Mouse (Mus musculus): Measurements from ENCODE around the gene Dpy19l3.

The Dpy19l3 gene

GRCm38 (mm10) chr7:35747397-35747964 lies 6.8 kb downstream of the Dpy19l3 start:
- DNase-seq, result no peak

GRCm38 (mm10) chr7:35746686-35747396 lies 7.4 kb downstream of the Dpy19l3 start:
- DNase-seq, result no peak

DNA sequence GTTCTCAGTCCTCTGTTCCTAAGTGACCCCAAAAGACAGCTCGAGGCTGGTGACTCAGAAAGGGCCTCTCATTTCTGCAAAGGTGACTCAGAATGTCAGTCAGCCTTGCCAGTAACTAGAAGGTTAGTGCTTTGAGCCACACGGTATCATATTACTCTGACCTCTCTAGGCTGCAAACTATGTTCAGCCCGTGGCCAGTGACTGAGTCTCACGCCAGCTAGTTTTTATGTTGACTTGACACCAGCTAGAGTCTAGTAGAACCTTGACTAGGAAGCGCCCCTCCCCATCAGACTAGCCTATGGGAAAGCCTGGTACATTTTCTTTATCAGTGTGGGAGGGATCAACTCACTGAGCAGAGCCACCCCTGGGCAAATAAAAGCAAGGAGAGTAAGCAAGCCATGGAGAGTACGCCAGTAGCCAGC lies 9.0 kb downstream of the Dpy19l3 start:
- no peak for DNase-seq

DNA sequence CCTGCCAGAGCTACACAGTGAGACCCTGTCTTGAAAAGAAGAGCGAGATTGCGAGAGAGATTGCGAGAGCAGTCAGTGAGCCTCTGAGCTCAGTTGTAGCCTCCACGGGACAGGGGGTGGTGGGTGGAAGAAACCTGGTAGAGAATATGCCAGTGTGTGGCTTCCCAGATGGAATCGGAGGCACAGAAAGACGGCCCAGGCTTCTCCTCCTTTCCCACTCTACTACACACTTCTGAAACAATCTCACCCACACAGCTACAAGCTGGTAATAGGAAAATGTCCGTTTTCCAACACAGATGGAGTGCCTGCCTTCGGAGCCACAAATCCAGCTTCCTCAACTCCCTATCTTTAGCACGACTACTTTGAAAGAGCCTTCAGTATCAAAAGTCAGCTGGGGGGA lies 9.5 kb downstream of the Dpy19l3 start:
- no peak for DNase-seq

- DNase-seq, result no peak
These were observed 11.9 kb downstream of the Dpy19l3 start for GRCm38 (mm10) chr7:35742310-35742709.

DNA sequence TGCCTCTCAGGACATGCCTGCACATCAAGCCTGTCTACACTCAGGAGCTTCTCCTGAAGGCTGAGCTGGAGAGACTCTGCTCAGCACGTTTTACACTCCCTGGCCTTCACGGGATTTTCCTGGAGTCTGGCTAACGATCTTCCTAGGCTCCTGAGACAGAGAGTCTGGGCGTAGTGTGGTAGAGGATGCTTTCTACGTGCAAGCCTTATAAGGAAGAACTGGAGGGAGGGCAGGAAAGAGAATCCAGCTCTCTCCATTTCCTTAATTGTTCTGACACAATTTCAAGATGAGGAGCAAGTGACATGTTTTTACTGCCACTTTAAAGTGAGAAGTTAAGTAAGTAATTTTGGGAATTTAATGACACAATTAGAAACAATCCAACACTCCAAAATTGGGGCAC lies 12.4 kb downstream of the Dpy19l3 start:
- DNase-seq, result no peak

GRCm38 (mm10) chr7:35740489-35741230 lies 13.6 kb downstream of the Dpy19l3 start:
- peak; percentile 19 to 48 for DNase-seq

DNA sequence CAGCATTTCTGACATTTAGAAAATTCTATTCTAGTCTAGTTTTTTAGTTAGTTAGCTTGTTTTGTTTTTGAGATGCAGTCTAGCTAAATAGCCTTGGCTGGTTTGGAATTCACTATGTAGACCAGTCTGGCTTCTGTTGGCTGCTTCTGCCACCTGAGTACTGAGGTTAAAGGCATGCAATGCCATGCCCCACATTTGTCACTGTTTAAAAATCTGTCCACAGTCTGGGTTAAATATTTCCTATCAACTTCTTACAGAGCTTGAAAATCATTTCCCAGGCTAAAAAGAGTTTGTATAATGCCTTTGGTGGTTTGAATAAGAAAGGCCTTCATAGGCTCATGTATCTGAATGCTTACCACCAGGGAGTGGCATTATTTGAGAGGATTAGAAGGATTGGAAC lies 15.4 kb downstream of the Dpy19l3 start:
- DNase-seq, result no peak

DNA sequence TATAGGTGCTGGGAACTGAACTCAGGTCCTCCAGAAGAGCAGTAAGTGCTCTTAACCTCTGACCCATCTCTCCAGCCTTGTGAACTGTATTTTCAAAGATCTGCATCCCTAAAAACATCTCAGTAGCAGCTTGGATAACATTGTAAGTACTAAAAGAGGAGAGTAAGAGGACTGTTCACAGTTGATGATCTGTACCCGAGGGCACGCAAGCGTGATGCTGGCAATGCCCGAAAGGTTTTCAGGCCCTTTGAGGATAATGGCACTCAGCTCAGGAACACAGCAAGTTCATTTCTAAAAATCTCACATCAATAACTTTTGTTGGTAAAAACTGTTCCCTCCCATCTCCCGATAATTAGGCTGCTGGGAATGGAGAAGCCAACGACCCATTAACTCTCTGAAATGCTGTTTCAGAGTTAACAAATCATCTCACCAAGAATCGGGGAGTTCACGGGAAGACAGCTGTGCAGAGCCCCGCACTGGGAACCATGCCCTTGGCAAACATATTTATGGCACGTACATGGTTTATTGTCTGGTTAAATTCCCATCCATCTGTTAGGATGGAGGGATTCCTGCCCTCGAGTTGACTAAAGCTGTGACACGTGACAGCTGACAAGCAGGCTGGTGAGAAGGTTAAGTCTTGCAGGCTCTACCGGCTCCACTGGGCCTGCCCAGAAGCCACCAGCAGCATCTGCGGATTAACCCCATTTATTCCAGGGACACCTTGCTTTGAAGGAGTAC lies 20.8 kb downstream of the Dpy19l3 start:
- DNase-seq, result no peak

DNA sequence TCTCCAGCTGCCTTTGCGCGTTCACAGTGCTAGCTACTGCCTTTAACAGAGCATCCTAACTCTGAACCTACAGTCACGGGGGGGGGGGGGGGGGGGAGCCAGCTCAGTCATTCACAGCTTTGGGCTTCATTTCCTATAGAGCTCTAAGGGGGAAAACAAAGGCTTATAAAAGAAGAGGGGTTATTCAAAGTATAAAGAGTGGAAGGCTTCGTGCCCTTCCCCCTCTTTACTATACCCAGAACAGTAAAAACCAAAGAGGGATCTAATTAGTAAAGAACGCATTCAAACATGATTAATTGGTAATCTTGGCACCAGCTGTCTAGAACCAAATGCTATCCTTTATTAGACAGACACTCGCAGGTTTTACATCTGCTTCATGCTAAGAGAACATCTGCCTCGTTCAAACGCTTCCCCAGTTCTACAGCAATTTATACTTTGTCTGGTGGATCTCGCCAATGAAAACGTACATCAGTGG lies 21.6 kb downstream of the Dpy19l3 start:
- DNase-seq, result no peak

DNA sequence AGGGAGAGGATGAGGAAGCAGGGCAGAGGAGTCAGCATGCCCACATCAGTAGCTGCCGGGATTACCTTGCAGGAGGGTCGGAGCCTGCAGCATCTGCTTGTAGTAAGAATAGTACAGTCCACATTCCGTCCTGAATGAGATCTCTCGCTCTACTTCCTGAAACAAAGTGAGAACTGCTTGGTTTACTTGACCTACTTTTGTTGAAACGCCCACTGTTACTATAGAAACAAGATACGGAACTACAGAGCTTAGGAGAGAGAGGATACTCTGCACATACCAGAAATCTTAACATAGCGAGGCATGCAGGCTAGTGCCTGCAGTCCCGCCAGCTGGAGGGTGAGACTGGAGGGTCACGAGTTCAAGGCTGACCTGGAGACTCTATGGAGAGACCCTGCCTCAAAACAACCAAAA lies 24.6 kb downstream of the Dpy19l3 start:
- no peak for DNase-seq

DNA sequence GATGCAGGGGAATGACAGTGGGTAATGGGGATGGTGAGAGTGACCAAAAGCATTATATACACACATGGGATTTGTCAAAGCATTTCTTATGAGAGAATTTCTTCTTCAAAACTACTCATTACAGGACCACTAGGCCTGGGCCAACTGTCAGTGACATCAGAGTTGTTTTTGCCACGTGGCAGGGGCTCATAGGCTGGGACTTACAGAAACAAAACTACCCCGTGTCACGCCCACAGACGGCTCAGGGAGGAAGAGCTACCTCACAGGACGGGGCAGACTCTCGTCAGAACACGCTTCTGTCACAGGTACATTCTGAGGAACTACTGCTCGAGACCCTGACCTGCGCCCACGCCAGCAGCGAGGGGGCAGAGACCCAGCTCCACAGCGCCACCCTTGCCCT lies 25.9 kb downstream of the Dpy19l3 start:
- no peak for DNase-seq

DNA sequence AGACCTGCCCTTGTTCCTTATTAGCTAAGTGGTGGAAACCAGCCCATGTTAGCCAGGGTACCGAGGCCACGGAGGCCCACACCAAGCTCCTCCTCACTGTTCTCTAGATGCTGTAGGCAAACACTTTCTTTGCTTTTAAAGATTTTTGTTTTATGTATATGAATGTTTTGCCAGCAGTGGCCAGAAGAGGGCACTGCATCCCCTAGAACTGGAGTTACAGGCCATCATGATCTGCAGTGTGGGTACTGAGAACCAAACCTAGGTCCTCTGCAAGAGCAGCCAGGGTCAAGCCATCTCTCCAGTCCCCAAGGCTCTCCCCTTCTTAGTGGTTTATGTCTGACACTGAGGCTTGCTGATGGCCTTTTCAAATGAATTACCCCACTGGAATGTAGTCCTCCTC lies 31.2 kb downstream of the Dpy19l3 start:
- no peak for DNase-seq

DNA sequence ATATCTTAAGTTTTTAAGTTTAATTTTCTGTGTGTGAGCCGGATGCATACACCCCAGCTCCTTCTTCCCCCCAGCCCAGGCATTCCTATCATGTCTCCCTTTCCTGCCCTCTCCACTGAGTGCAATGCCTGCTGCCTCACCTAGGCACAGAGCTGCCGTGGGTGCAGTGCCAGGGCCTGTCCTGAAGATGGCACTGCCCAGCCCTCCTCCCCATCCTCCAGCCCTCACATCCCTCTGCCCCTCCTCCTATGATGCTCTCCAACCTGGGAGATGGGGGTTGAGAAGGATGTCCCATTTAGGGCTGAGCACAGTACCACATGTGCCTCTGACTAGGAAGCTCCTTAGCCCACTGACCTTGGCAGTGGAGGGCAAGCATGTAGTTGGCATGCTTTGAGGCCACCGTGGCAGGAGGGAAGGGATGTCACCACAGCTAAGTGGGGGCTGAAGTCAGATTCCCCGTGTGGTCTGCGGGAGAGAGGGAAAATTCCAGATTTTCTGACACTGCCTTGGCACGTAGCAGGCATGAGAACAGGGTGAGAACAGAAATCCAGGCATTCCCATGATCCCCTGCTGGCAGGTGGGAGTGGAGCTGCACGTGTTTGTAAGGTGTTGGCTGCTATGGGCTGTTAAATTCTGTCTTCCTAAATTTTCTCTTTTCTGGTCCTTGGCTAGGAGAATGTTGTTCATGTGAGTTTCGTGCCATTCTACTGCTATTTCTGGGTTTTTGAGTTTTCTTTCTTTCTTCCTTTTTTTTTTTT lies 35.7 kb downstream of the Dpy19l3 start:
- DNase-seq, result no peak

DNA sequence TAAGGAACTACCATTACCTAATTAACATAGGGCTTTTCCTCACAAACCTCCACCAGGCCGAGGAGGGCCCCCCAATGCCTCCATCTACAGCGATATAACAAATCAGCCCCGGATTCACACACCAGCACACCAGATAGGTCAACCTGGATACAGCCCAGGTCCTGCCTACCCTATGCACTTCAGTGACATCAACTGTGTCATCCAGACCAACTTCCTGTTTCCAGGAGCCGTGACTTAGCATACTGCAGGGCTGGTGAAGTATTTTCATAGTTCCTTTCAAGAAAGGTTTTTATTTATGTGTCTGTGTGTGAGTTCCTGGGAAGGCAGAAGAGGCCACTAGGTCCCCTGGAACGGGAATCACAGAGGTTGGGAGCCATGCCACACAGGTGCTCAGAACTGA lies 43.9 kb downstream of the Dpy19l3 start:
- DNase-seq, result no peak

DNA sequence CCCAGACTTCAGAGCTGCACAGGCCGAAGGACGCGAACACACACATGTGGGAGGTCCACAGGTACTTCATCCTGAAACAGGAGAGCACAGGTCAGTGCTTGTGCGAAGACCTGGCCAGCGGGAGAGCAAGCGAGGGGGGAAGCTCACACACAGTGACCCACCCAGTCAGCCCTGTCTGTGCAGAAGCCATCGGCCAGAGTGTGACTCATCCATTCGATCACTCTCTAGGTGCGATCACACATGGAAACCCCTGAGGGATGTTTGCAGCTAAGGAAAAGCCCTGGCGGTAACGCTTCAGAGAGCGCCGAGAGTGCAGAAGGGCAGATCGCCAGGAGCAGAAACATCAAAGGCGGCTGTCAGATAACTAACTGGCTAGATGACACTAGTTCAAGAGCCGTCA lies 46.2 kb downstream of the Dpy19l3 start:
- no peak for DNase-seq

DNA sequence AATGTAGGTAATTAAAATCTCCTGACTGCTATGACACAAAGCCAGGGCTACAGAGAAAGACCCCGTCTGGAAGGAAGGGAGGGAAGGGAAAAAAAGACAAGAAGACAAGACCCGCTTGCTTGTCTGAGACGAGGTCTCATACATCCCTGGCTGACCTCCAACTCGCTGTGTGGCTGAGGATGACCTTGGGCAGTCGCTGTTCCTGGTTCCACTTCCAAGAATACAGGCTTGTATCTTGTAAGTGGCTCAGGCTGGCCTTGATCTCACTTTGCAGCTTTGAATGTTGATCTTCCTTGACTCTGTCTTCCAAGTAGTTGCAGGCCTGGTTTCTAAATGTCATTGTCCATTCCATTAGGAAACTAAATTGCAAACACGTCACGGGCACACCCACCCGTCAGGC lies 55.2 kb downstream of the Dpy19l3 start:
- DNase-seq, result no peak

- no peak for DNase-seq
These were observed 56.2 kb downstream of the Dpy19l3 start for GRCm38 (mm10) chr7:35698073-35698472.

DNA sequence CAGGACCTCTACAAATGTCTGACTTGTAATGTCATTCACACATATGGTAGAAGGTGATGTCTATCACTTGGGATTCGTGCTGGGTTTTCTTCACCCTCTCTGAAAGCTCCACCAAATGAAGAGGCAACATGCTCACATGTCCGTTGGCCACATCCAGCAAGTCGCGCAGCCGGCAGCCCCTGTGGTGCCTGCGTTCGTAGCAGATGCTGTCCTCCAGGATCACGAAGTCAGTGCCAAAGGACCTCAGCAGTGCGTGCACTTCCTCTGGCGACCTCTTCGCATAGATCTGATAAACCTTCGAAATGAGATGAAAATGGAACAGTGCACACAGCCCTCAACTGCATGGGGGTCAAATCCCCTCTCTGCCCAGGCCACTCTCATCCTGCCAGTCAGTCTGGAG lies 61.6 kb downstream of the Dpy19l3 start:
- no peak for DNase-seq

DNA sequence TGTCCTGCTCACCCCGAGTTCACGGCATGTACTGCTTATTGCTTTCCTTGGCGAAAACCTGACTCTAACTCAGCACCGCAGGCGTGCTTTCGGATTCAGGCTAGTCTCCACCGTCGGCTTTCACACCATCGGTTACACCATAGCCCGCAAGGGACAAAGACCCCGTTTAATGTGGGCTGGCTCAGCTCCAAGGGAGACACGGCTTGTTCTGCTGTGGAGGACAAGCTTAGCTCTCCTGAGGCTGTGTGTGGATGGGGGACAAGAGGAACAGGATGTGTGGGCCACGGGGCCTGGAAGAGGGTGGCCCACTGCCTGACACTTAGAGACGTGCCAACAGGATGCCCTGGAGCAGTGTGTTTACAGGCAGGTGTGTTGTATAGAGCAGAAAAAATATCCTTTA lies 62.1 kb downstream of the Dpy19l3 start:
- peak in 1 of 2 experiments; percentile 13 for DNase-seq

DNA sequence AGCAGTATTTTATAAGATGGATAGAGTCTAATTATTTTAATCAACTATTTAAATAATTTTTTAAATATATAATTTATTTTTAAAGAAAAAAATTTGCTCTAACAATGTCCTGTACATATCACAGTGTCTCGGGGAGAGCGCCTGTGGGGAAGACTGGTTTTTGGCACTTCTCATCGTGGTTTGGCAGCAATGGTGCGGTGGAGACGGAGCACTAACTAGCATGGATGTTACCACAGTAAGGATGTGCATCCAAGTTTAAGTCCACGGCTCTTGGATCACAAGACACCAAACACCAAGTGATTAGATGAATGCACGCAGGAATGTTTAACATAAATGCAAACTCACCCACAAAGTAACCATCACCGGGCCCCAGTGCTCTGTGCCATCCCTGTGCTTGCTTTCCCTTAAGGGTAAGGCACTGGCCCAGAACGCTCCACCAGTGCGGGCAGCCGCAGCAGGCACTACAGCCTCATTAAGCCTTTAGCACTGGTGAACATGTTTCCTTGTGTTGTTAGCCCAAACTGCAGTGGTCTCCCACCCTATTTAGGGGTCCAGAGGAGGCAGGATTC lies 65.4 kb downstream of the Dpy19l3 start:
- DNase-seq, result no peak

DNA sequence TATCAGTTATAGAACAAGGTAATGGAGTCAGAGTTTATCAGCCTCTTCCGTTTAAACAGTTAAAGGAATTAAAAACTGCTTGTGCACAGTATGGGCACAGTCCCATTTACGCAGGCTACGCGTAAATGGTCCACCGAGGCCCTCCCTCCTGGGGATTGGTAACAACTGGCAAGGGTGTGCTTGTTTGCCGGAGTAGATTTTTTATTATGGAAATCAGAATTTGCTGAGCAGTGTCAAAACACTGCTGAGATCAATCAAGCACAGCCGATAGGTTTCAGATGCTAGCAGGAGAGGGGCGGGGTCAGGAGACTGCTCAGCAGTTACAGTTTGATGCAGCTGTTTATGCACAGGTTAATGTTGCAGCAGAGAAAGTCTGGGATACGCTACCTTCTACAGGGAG lies 66.0 kb downstream of the Dpy19l3 start:
- no peak for DNase-seq

All from cerebellum, postnatal 25 days (tissue).